Mouse (Mus musculus) forebrain, embryonic 13.5 days (tissue): ENCODE results near the gene Fat1. TPM values are rescaled to one million over a fixed set of nuclear protein-coding genes. Genes with fewer than 3 reads are reported as not detected.

ENCODE experiments used
- ATAC-seq: fragments of 200-750 bp; cut with Nextera tagmentation; 2 replicates; pipeline ENCODE4 v1.8.0; 2017
- H3K27ac ChIP-seq: fragments of 300-500 bp; sonication (generic); 2 replicates; pipeline ENCODE4 v1.5.1; 2015; ENCODE audit warnings: inconsistent platforms, mild to moderate bottlenecking, moderate library complexity
- H3K27me3 ChIP-seq: fragments of 300-500 bp; sonication (generic); 2 replicates; pipeline ENCODE4 v1.6.1; 2015; ENCODE audit warnings: mild to moderate bottlenecking, inconsistent platforms
- H3K36me3 ChIP-seq: fragments of 300-500 bp; sonication (generic); 2 replicates; pipeline ENCODE4 v1.6.1; 2015; ENCODE audit warnings: mild to moderate bottlenecking, inconsistent platforms; ENCODE audit not compliant: poor library complexity, severe bottlenecking
- H3K4me1 ChIP-seq: fragments of 300-500 bp; sonication (generic); 2 replicates; pipeline ENCODE4 v1.6.1; 2015; ENCODE audit warnings: inconsistent platforms
- H3K4me2 ChIP-seq: fragments of 300-500 bp; sonication (generic); 2 replicates; pipeline ENCODE4 v1.6.1; 2015; ENCODE audit warnings: inconsistent platforms, mild to moderate bottlenecking, moderate library complexity
- H3K4me3 ChIP-seq: fragments of 300-500 bp; sonication (generic); 2 replicates; pipeline ENCODE4 v1.5.1; 2015; ENCODE audit warnings: mild to moderate bottlenecking, inconsistent platforms
- H3K9ac ChIP-seq: fragments of 300-500 bp; sonication (generic); 2 replicates; pipeline ENCODE4 v1.6.1; 2015; ENCODE audit warnings: mild to moderate bottlenecking, inconsistent platforms
- H3K9me3 ChIP-seq: fragments of 300-500 bp; sonication (generic); replicated peaks from 2 replicates; pipeline ENCODE4 v1.6.1; 2016; ENCODE audit warnings: inconsistent platforms
- WGBS: fragments of 180-500 bp; shearing (Covaris S2); methylation state at CpG from one replicate; pipeline ENCODE4 v1.1.7; 2015; 5-methylcytosine and 5-hydroxymethylcytosine counted together
- polyA plus RNA-seq: library from polyadenylated mRNA; unstranded; fragments of >200 nt; fragmentation: Nextera tagmentation; extraction: Ambion mirVana; gene quantifications from 2 replicates; pipeline ENCODE4 v1.2.1, GENCODE M21; 2015

Fat1 gene
- polyA plus RNA-seq, 1 experiment from 2014 or later: 10.0 TPM

GRCm38 (mm10) chr8:44992664-44993063 lies 57.4 kb downstream of the Fat1 start:
- Histone ChIP-seq H3K4me2 (no peak overlapping the region; the same call in 1 of the 2 replicates), H3K27me3 (no peaks in the 10 kb centered on the region), H3K27ac (no peak overlapping the region), H3K9me3 (no peaks in the 10 kb centered on the region), H3K4me1 (peaks cover 49% of the 10 kb centered on the region), H3K9ac (no peak overlapping the region), H3K4me3 (no peak overlapping the region), H3K36me3 (peaks cover 12% of the 10 kb centered on the region; the same call in 1 of the 2 replicates)
- WGBS: 28% methylated on average over 6 of the region's 6 CpGs
- ATAC-seq: no peak

DNA sequence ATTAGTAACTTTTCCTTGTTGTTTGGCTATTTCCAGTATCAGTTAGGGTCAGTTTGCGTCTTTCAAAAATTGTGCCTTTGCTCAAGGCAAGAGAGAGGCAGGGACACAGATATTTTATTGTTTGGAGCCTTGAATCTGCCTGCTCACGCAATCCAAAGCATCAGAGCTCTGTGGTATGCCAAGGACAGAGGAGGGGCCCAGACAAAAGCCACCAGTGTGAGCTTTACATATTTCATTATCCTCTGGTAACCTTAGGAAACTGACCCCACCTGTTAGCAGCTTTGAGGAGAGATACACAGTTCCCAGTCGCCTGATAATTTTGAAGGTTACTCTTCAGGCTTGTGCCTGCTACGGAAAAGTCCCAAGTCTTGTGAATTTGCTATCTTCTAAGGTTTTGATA lies 58.1 kb downstream of the Fat1 start:
- Histone ChIP-seq H3K4me3 (no peak overlapping the region), H3K9ac (no peak overlapping the region), H3K27ac (no peak overlapping the region), H3K36me3 (peaks cover 12% of the 10 kb centered on the region; the same call in 1 of the 2 replicates), H3K4me2 (no peak overlapping the region), H3K9me3 (no peaks in the 10 kb centered on the region), H3K4me1 (peaks cover 56% of the 10 kb centered on the region), H3K27me3 (no peaks in the 10 kb centered on the region)
- no peak for ATAC-seq
- 39% methylated on average over 4 of the region's 4 CpGs for WGBS

- no peak for ATAC-seq
- H3K27ac ChIP-seq: no peak overlapping the region
- H3K4me3 ChIP-seq: no peak overlapping the region
- no peak overlapping the region for H3K9ac ChIP-seq
- WGBS: 17% methylated on average over 3 of the region's 3 CpGs
- H3K27me3 ChIP-seq: no peaks in the 10 kb centered on the region
- peaks cover 72% of the 10 kb centered on the region for H3K4me1 ChIP-seq
- H3K9me3 ChIP-seq: no peaks in the 10 kb centered on the region
- no peaks in the 10 kb centered on the region for H3K36me3 ChIP-seq
- H3K4me2 ChIP-seq: no peak overlapping the region
Observed at GRCm38 (mm10) chr8:44996493-44996892, 61.2 kb downstream of the Fat1 start.

DNA sequence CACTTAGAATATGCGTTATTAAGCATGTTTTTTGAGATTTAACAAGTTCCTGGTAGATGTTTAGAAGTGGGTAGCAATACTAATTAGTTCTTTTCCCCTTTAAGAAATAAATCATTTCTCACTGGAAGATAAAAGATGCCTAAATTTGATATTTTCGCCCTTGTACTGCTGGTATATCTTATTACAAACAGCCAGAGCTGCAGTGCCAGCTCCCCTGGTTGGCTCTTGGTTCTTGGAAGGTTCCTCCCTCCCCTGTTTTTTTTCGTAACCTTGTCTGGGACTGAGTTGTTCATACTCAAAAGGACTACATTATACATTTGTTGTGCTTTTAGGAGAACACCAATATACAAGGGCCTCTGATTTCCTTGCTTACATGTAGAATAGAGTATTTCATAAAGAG lies 62.1 kb downstream of the Fat1 start:
- H3K9me3 ChIP-seq: no peaks in the 10 kb centered on the region
- no peak overlapping the region for H3K9ac ChIP-seq
- 68% methylated on average over 3 of the region's 3 CpGs for WGBS
- no peak for ATAC-seq
- H3K36me3 ChIP-seq: no peaks in the 10 kb centered on the region
- H3K27me3 ChIP-seq: no peaks in the 10 kb centered on the region
- H3K27ac ChIP-seq: no peak overlapping the region
- H3K4me1 ChIP-seq: peaks cover 68% of the 10 kb centered on the region
- no peak overlapping the region for H3K4me3 ChIP-seq
- no peak overlapping the region for H3K4me2 ChIP-seq

DNA sequence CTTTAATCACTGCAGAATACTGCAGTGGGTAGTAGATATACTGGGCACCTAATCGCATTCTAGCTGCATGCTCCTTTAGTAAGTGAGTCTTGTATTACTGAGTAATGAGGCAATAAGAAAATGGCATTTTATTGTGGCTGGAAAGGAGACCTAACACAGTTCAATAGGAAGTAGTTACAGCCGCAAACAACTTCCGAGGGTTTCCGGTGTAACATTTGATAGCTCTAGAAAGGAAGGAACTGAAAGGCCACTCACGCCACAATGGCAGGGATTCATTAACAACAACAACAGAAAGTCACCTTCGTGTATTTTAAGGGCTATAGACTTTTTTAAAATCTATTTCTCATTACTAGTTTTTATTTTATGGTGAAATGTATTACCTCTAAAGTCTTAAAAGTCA lies 62.6 kb downstream of the Fat1 start:
- ATAC-seq: no peak
- H3K27me3 ChIP-seq: no peaks in the 10 kb centered on the region
- H3K36me3 ChIP-seq: no peaks in the 10 kb centered on the region
- no peak overlapping the region for H3K4me3 ChIP-seq
- no peaks in the 10 kb centered on the region for H3K9me3 ChIP-seq
- H3K4me2 ChIP-seq: peak overlapping the region; percentile 50
- WGBS: 19% methylated on average over 6 of the region's 6 CpGs
- no peak overlapping the region for H3K27ac ChIP-seq
- peaks cover 68% of the 10 kb centered on the region for H3K4me1 ChIP-seq
- no peak overlapping the region for H3K9ac ChIP-seq

DNA sequence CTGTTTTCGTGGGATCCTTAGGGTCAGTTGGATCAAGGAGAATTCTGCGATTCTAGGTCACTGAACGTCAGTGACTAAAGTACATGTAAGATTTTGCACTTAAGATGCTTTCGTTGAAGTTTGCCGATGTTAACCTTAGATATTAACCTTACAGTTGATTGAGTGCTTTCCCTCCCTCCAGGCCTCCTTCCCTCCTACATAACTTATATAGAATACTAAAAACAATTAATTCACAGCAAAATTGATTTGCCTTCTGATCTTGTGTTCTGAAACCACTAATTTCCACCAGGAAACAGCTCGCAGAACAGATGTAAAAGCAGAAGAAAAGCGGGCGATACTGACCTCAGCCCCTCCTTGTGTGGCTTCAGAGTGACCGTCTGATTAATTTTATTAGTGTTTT lies 63.0 kb downstream of the Fat1 start:
- H3K4me3 ChIP-seq: peak overlapping the region; percentile 20
- H3K4me2 ChIP-seq: peak overlapping the region; percentile 50
- no peak overlapping the region for H3K9ac ChIP-seq
- peaks cover 68% of the 10 kb centered on the region for H3K4me1 ChIP-seq
- peak overlapping the region; percentile 83 for H3K27ac ChIP-seq
- no peaks in the 10 kb centered on the region for H3K9me3 ChIP-seq
- ATAC-seq: no peak; the same call in 1 of the 2 replicates
- H3K27me3 ChIP-seq: no peaks in the 10 kb centered on the region
- 20% methylated on average over 9 of the region's 9 CpGs for WGBS
- no peaks in the 10 kb centered on the region for H3K36me3 ChIP-seq

DNA sequence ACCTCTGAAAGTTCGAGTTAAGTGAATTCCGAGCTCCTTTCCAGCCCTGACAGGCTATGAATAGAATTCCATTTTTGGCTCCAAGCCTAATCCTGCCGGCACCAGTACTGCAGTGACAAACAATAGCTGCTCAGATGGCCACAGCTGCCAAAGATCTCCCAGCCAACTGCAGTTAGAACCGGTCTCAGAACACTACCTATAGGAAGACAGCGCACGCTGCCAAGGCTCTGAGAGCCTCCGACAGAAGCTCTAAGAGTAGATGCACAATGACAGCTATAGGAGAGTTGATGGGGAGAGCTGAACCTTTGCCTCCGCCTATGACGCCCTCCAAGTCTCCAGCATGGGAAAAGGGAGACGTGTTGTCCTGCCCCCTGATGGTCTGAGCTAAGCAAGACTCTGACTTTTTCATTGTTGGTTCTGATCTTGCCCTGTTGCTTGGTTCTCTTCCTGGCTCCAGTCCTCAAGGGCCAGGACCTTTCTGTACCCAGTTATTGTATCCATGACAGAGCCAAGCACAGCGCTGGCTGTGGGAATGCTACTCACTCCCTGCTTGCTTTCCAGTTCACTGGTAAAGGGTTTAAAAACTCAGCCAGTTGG lies 63.5 kb downstream of the Fat1 start:
- H3K4me3 ChIP-seq: peak overlapping the region; percentile 20
- peak; percentile 93 for ATAC-seq
- WGBS: 1% methylated on average over 11 of the region's 11 CpGs
- H3K9ac ChIP-seq: no peak overlapping the region
- no peaks in the 10 kb centered on the region for H3K9me3 ChIP-seq
- H3K4me1 ChIP-seq: peaks cover 69% of the 10 kb centered on the region
- no peaks in the 10 kb centered on the region for H3K27me3 ChIP-seq
- no peaks in the 10 kb centered on the region for H3K36me3 ChIP-seq
- H3K27ac ChIP-seq: peak overlapping the region; percentile 83
- peak overlapping the region; percentile 50 for H3K4me2 ChIP-seq

DNA sequence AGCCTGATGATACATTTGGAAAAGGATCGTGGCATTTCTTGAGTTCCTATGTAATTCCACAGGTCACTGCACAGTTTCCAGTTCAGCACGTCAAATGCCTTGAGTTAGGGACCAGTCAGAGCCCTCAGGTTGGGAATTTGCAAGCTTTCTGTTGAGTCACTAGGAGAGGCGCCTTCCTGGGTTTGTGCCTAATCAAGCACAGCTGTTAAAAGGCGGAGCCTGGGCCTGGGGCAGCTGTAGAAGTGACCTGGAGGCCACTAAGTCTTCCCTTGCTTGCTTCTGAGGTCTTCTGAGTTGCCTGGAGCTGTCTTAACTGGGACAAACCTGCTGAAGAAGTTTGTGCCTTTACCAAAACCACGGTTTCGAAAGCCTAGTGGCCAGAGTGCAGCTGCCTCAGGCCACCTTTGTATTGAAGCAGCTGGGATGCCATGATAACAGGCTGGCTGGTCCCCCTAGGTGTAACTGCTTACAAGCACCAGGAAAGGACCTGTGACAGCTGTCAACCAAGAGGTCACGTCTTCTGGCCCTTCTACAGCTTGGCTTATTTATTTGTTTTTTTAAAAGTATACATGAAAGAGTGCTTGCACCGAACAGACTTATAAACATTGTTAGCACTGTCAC lies 66.4 kb downstream of the Fat1 start:
- ATAC-seq: no peak
- no peak overlapping the region for H3K4me2 ChIP-seq
- WGBS: 61% methylated on average over 8 of the region's 8 CpGs
- H3K4me1 ChIP-seq: peaks cover 62% of the 10 kb centered on the region
- H3K9me3 ChIP-seq: no peaks in the 10 kb centered on the region
- no peak overlapping the region for H3K27ac ChIP-seq
- H3K4me3 ChIP-seq: no peak overlapping the region
- no peaks in the 10 kb centered on the region for H3K27me3 ChIP-seq
- H3K36me3 ChIP-seq: no peaks in the 10 kb centered on the region
- no peak overlapping the region for H3K9ac ChIP-seq

GRCm38 (mm10) chr8:45002686-45003085 lies 67.4 kb downstream of the Fat1 start:
- no peak for ATAC-seq
- 28% methylated on average over 4 of the region's 4 CpGs for WGBS
- Histone ChIP-seq H3K27ac (no peak overlapping the region), H3K4me3 (no peak overlapping the region), H3K27me3 (no peaks in the 10 kb centered on the region), H3K9ac (no peak overlapping the region), H3K4me2 (no peak overlapping the region), H3K36me3 (no peaks in the 10 kb centered on the region), H3K9me3 (no peaks in the 10 kb centered on the region), H3K4me1 (peaks cover 52% of the 10 kb centered on the region)

DNA sequence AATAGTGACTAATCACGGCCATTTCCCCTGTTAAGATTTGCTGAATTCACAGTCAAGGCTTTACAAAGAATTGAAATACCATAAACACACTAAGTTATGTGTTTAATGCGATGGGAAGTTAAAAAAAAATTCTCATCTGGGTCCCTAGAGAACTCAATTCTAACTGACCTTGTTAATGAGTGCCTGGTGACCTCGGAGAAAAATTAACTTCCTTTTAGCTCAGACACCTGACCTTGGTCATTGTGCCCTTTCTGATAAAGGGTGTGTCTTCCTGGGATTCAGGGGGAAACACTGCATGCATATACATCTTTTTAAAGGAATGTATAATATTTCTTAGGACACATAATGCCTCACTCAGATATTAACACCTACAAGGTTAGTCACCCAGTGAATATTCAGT lies 68.8 kb downstream of the Fat1 start:
- H3K4me2 ChIP-seq: no peak overlapping the region
- H3K9me3 ChIP-seq: no peaks in the 10 kb centered on the region
- peaks cover 38% of the 10 kb centered on the region for H3K4me1 ChIP-seq
- no peak for ATAC-seq
- H3K4me3 ChIP-seq: no peak overlapping the region
- WGBS: 64% methylated on average over 3 of the region's 3 CpGs
- no peaks in the 10 kb centered on the region for H3K27me3 ChIP-seq
- H3K36me3 ChIP-seq: peaks cover 3% of the 10 kb centered on the region; the same call in 1 of the 2 replicates
- H3K9ac ChIP-seq: no peak overlapping the region
- H3K27ac ChIP-seq: no peak overlapping the region

- no peak overlapping the region for H3K4me3 ChIP-seq
- 30% methylated on average over 4 of the region's 4 CpGs for WGBS
- no peaks in the 10 kb centered on the region for H3K4me1 ChIP-seq
- no peak overlapping the region for H3K27ac ChIP-seq
- H3K27me3 ChIP-seq: no peaks in the 10 kb centered on the region
- H3K36me3 ChIP-seq: peaks cover 47% of the 10 kb centered on the region
- H3K9me3 ChIP-seq: no peaks in the 10 kb centered on the region
- peak; percentile 41; the same call in 1 of the 2 replicates for ATAC-seq
- no peak overlapping the region for H3K4me2 ChIP-seq
- no peak overlapping the region for H3K9ac ChIP-seq
Observed at GRCm38 (mm10) chr8:45010685-45011084, 75.4 kb downstream of the Fat1 start.

- Histone ChIP-seq H3K9me3 (no peaks in the 10 kb centered on the region), H3K27ac (no peak overlapping the region), H3K27me3 (no peaks in the 10 kb centered on the region), H3K4me1 (no peaks in the 10 kb centered on the region), H3K4me3 (no peak overlapping the region), H3K9ac (no peak overlapping the region), H3K36me3 (peaks cover 52% of the 10 kb centered on the region), H3K4me2 (no peak overlapping the region)
- ATAC-seq: no peak
- 95% methylated on average over 12 of the region's 12 CpGs for WGBS
Observed at GRCm38 (mm10) chr8:45011774-45012173, 76.5 kb downstream of the Fat1 start.

DNA sequence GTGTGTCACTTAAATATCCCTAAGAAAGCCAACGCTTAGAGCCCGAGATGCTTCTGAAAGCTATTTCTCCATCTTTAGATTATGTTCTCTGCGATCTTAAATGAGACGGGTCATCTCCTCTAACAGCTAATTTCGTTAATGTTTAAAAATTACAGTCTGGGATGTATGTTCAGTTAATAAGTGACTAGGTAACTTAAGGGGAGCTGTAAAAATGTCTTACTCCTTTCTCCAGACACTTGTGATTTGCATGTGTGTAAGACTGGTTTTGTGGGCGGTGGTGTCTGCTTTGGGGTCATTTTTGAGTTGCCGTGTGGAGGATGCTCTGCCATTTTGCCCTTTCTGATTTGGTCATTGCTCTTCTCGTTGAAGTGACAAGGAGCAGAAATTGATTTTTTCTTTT lies 78.6 kb downstream of the Fat1 start:
- Histone ChIP-seq H3K4me3 (no peak overlapping the region), H3K4me2 (no peak overlapping the region), H3K9me3 (no peaks in the 10 kb centered on the region), H3K27ac (no peak overlapping the region), H3K9ac (no peak overlapping the region), H3K27me3 (no peaks in the 10 kb centered on the region), H3K4me1 (no peaks in the 10 kb centered on the region), H3K36me3 (peaks cover 64% of the 10 kb centered on the region)
- WGBS: 82% methylated on average over 8 of the region's 8 CpGs
- no peak for ATAC-seq
